Mouse (Mus musculus): ENCODE results near the gene Wwox. TPM values are rescaled to one million over a fixed set of nuclear protein-coding genes. Genes with fewer than 3 reads are reported as not detected.

The Wwox gene
- polyA plus RNA-seq, 1 experiment from 2014 or later, result 10.5 TPM

DNA sequence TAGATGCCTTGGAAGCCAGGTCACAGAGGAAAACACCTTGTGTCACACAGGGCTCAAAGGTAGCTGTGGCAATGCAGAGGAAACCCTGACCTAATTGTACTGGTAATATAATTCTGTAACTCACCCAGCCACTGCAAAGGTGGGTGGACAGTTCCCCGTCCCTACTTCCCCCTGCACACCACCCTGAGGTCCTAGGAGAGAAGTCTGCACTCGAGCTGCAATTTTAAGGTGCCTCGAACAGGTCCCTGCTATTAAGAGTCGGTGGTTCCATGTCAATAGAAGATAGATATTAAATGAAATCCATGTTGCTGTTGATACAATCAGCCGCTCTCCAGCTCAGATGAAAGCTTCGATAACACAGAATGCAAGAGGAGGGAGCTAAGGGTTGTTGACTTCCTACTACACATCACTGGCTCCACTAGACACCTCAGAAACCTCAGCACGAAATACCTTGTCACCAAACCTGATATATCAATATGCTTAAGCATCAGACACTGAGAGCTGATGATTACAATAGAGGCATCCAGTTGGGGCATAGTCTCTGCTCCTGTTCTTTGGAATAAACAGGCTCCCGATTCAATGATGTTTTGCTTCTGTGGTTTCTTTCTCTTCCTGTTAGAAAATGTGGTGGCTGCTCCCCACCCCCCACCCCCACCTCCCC, 441.1 kb downstream of the Wwox start:
- 76% methylated on average over 8 of the region's 8 CpGs for WGBS

GRCm38 (mm10) chr8:114881891-114882401, 442.5 kb downstream of the Wwox start:
- WGBS, result 54% methylated on average over 5 of the region's 5 CpGs
- H3K27ac ChIP-seq, result no peak overlapping the region
- H3K4me1 ChIP-seq, result peaks cover 36% of the 10 kb centered on the region
- H3K9me3 ChIP-seq, result no peaks in the 10 kb centered on the region
- H3K27me3 ChIP-seq, result 0 out of 2 replicates have a peak, but pooled peaks cover 3% of the 10 kb centered on the region
- no peak overlapping the region for H3K4me2 ChIP-seq (replicated peaks)
- ATAC-seq (ENCODE audit: insufficient number of reproducible peaks, insufficient read depth, low FRiP score, low TSS enrichment), result no peak
- H3K9ac ChIP-seq, result no peak overlapping the region
- no peaks in the 10 kb centered on the region for H3K36me3 ChIP-seq
- no peak overlapping the region for H3K4me3 ChIP-seq

More for the DNA sequence above, 441.1 kb downstream of the Wwox start:
- Histone ChIP-seq H3K27me3 (0 out of 2 replicates have a peak, but pooled peaks cover 3% of the 10 kb centered on the region), H3K4me3 (no peak overlapping the region), H3K9me3 (no peaks in the 10 kb centered on the region), H3K9ac (no peak overlapping the region), H3K4me2 (replicated peaks) (no peak overlapping the region), H3K27ac (no peak overlapping the region), H3K4me1 (peaks cover 46% of the 10 kb centered on the region), H3K36me3 (no peaks in the 10 kb centered on the region)
- no peak for ATAC-seq (ENCODE audit: insufficient number of reproducible peaks, insufficient read depth, low FRiP score, low TSS enrichment)

DNA sequence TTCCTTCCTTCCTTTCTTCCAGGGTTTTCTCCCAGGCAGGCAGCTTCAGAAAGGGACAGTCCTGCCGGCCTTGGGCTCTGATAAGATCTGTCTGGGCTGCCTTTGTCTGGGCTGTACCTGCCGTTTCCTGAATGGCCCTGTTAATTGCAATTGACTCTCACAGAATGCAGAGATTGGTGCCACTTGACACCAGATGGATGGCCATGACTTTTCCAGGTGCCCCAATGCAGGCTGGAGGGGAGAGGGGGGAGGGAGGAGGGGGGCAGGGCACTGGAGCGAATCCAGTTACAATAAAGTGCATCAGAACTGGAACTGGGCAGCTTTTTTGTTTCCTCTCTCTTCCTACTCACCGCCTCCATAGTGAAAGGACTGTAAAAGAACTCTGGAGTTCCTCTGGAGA, 443.0 kb downstream of the Wwox start:
- H3K27ac ChIP-seq, result no peak overlapping the region; the same call in 1 of the 2 replicates
- ATAC-seq (ENCODE audit: insufficient number of reproducible peaks, insufficient read depth, low FRiP score, low TSS enrichment), result no peak
- 26% methylated on average over 4 of the region's 4 CpGs for whole genome bisulfite sequencing

DNA sequence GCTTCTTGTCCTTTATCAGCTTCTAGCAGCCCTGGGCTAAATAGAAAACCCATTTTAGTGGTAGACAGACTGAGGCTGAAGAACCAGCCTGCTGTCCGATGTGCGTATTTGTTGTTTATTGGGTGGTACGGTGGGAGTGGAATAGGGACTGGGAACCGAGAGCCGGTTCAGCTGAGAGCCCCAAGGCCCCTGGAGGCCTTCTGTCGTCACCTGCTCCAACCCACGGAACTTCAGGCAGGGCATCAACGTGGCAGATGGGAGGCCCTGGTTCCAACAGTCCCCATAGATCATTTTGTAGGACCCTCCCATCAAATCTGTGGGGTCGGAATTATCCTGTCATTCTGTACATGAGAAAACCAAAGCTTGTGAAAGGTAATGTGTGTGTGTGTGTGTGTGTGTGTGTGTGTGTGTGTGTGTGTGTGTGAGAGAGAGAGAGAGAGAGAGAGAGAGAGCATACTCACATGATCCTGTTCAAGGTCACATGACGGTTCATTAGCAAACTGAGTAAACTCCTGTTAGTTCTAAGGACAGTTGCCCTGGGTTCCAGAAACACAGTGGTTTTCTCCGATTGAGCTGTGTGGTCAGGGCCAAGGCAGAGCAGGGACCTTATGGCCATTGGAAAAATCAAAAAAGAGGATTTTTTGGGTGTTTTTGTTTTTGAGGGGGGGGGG, 443.6 kb downstream of the Wwox start:
- ATAC-seq (ENCODE audit: insufficient number of reproducible peaks, insufficient read depth, low FRiP score, low TSS enrichment), result no peak
- no peak overlapping the region; the same call in 1 of the 2 replicates for H3K27ac ChIP-seq
- H3K9me3 ChIP-seq, result no peaks in the 10 kb centered on the region
- H3K4me1 ChIP-seq, result peaks cover 33% of the 10 kb centered on the region
- no peak overlapping the region for H3K4me2 ChIP-seq (replicated peaks)
- 82% methylated on average over 11 of the region's 11 CpGs for WGBS
- H3K36me3 ChIP-seq, result no peaks in the 10 kb centered on the region
- H3K9ac ChIP-seq, result no peak overlapping the region
- H3K4me3 ChIP-seq, result no peak overlapping the region
- 0 out of 2 replicates have a peak, but pooled peaks cover under 1% of the 10 kb centered on the region for H3K27me3 ChIP-seq

More for the DNA sequence above, 443.0 kb downstream of the Wwox start:
- H3K9ac ChIP-seq, result no peak overlapping the region
- H3K4me1 ChIP-seq, result peaks cover 33% of the 10 kb centered on the region
- no peaks in the 10 kb centered on the region for H3K36me3 ChIP-seq
- no peak overlapping the region for H3K4me2 ChIP-seq (replicated peaks)
- no peaks in the 10 kb centered on the region for H3K9me3 ChIP-seq
- H3K4me3 ChIP-seq, result no peak overlapping the region
- H3K27me3 ChIP-seq, result 0 out of 2 replicates have a peak, but pooled peaks cover 3% of the 10 kb centered on the region

DNA sequence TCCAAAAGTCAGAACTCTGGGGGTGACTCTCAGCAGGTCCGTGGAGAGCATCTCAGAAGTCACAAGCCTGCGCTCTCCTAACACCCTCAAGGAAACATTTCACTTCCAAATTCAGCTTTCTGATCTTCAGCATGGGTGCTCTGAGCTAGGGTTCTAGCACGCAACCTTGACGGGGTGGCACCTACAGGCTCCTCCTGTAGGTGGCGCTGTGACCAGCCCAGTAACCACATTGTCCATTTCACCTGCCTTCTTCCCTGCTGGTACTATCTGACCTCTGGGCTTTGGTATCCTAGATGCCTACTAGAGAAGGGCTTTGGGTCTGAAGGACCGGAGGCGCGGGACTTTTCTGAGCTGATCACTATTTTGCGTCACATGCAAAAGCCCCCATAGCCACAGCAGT, 444.5 kb downstream of the Wwox start:
- H3K4me1 ChIP-seq, result peaks cover 33% of the 10 kb centered on the region
- WGBS, result 77% methylated on average over 9 of the region's 9 CpGs
- no peak overlapping the region for H3K4me3 ChIP-seq
- H3K27me3 ChIP-seq, result no peaks in the 10 kb centered on the region
- H3K36me3 ChIP-seq, result no peaks in the 10 kb centered on the region
- no peak overlapping the region for H3K9ac ChIP-seq
- H3K9me3 ChIP-seq, result no peaks in the 10 kb centered on the region
- no peak for ATAC-seq (ENCODE audit: insufficient number of reproducible peaks, insufficient read depth, low FRiP score, low TSS enrichment)
- H3K4me2 ChIP-seq (replicated peaks), result no peak overlapping the region
- H3K27ac ChIP-seq, result no peak overlapping the region

DNA sequence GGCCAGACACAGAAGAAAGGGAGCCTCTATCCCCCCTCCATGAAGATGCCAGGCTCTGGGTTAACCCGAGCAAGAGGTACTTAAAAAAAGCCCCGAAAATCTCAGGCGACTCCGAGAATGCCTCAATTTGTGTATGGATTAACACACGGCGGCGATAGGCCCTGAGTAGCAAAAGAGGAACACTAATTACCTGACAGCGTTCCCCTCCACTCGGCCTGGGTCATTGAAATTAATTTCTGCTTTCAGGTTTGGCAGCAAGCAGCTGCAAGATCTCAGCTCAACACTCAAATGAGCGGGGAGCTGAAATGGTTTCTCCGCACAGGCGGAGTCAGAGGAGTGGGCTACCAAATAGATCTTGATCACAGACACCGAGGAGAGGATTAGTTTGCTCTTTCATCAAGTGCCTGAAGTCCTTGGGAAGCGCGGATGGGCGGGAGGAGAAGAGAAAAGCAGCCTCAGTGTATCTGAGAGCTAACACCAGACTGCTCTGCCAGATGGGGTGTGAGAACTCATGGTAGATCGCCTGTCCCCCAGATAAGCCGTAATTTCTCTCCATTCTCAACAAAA, 445.7 kb downstream of the Wwox start:
- Histone ChIP-seq H3K9ac (no peak overlapping the region), H3K36me3 (no peaks in the 10 kb centered on the region), H3K4me2 (replicated peaks) (no peak overlapping the region), H3K27ac (no peak overlapping the region), H3K4me3 (no peak overlapping the region), H3K27me3 (no peaks in the 10 kb centered on the region), H3K4me1 (peaks cover 27% of the 10 kb centered on the region), H3K9me3 (no peaks in the 10 kb centered on the region)
- WGBS, result 48% methylated on average over 18 of the region's 18 CpGs
- no peak for ATAC-seq (ENCODE audit: insufficient number of reproducible peaks, insufficient read depth, low FRiP score, low TSS enrichment)

DNA sequence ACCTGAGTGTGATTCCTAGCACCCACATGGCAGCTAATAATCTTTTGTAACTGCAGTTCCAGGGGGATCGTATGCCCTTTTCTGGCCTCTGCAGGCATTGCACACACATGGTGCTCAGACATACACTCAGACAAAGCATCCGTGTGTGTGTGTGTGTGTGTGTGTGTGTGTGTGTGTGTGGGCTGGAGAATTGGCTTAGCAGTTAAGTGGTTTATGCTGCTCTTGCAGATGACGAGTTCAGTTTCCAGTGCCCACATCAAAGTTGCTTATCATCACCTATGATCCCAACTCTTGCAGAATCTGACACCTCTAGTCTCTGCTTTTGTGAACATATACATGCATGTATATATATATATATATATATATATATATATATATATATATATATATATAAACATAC, 448.9 kb downstream of the Wwox start:
- Histone ChIP-seq H3K4me3 (no peak overlapping the region), H3K4me2 (replicated peaks) (no peak overlapping the region), H3K4me1 (peaks cover 11% of the 10 kb centered on the region), H3K36me3 (no peaks in the 10 kb centered on the region), H3K27me3 (no peaks in the 10 kb centered on the region), H3K9ac (no peak overlapping the region), H3K9me3 (no peaks in the 10 kb centered on the region), H3K27ac (no peak overlapping the region)
- no peak for ATAC-seq (ENCODE audit: insufficient number of reproducible peaks, insufficient read depth, low FRiP score, low TSS enrichment)
- 85% methylated on average over 3 of the region's 3 CpGs for WGBS

- Histone ChIP-seq H3K4me1 (peaks cover 11% of the 10 kb centered on the region), H3K27ac (no peak overlapping the region), H3K9ac (no peak overlapping the region), H3K9me3 (no peaks in the 10 kb centered on the region), H3K27me3 (no peaks in the 10 kb centered on the region), H3K36me3 (no peaks in the 10 kb centered on the region), H3K4me2 (replicated peaks) (no peak overlapping the region), H3K4me3 (no peak overlapping the region)
- 68% methylated on average over 16 of the region's 16 CpGs for WGBS
- ATAC-seq (ENCODE audit: insufficient number of reproducible peaks, insufficient read depth, low FRiP score, low TSS enrichment), result no peak
These were observed 450.3 kb downstream of the Wwox start for GRCm38 (mm10) chr8:114889578-114890374.

- H3K27ac ChIP-seq, result no peak overlapping the region
- no peak overlapping the region for H3K9ac ChIP-seq
- H3K4me1 ChIP-seq, result peaks cover 11% of the 10 kb centered on the region
- 33% methylated on average over 5 of the region's 5 CpGs for WGBS
- H3K27me3 ChIP-seq, result no peaks in the 10 kb centered on the region
- H3K36me3 ChIP-seq, result no peaks in the 10 kb centered on the region
- no peak overlapping the region for H3K4me2 ChIP-seq (replicated peaks)
- ATAC-seq (ENCODE audit: insufficient number of reproducible peaks, insufficient read depth, low FRiP score, low TSS enrichment), result no peak
- no peaks in the 10 kb centered on the region for H3K9me3 ChIP-seq
- no peak overlapping the region for H3K4me3 ChIP-seq
These were observed 451.0 kb downstream of the Wwox start for GRCm38 (mm10) chr8:114890478-114890877.

DNA sequence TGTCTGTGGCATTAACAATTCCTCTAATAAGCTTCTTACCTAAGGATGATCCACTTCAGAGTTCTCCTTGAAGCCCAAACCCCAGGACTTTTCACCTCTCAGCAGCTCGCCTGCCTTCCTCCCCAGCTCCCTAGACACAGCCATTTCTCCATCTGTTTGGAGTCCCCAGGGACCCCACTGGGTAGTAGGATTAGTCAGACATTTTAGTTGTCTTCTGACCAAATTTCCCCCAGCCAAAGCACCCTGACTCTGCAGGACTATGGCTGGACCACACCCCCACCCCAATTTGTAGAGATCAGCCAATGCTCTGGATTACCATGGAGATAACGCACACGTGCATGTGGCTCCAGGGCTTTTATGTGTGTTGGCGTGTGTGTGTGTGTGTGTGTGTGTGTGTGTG, 451.8 kb downstream of the Wwox start:
- no peaks in the 10 kb centered on the region for H3K27me3 ChIP-seq
- no peaks in the 10 kb centered on the region for H3K9me3 ChIP-seq
- no peak overlapping the region for H3K9ac ChIP-seq
- ATAC-seq (ENCODE audit: insufficient number of reproducible peaks, insufficient read depth, low FRiP score, low TSS enrichment), result no peak
- H3K4me3 ChIP-seq, result no peak overlapping the region
- no peaks in the 10 kb centered on the region for H3K36me3 ChIP-seq
- H3K27ac ChIP-seq, result no peak overlapping the region
- H3K4me2 ChIP-seq (replicated peaks), result no peak overlapping the region
- peaks cover 11% of the 10 kb centered on the region for H3K4me1 ChIP-seq
- 73% methylated on average over 4 of the region's 4 CpGs for WGBS

DNA sequence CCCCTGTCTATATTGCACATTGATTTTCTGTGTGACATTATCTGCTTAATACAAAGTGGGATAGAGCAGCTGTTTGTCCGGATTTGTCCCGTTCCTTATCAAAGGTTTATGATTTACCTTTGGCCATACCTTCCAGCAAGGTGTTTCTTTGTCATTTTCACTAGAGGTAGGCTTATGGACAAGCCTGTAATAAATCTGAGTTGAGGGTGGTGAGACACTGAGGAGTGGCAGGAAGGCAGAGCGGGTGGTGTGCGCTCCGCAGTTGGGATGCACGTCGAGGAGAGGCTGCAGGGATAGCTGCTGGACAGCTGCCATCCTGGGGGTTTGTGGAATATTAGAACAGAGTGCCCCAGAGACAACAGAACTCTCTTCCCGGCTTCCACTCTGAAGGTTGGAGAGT, 458.0 kb downstream of the Wwox start:
- 82% methylated on average over 8 of the region's 8 CpGs for WGBS
- Histone ChIP-seq H3K9me3 (no peaks in the 10 kb centered on the region), H3K27ac (no peak overlapping the region), H3K27me3 (no peaks in the 10 kb centered on the region), H3K4me2 (replicated peaks) (no peak overlapping the region), H3K4me3 (no peak overlapping the region), H3K36me3 (no peaks in the 10 kb centered on the region), H3K9ac (no peak overlapping the region), H3K4me1 (no peaks in the 10 kb centered on the region)
- ATAC-seq (ENCODE audit: insufficient number of reproducible peaks, insufficient read depth, low FRiP score, low TSS enrichment), result no peak
